Mouse (Mus musculus) urinary bladder, postnatal 4 days (tissue): ENCODE results near the gene Spred2.

ENCODE experiments used
- DNase-seq, 2 experiments: peaks; one replicate each; pipeline ENCODE4 v3.0.0; 2021 to 2022; ENCODE audit warnings: low spot score in 2 of 2

Gene Spred2

DNA sequence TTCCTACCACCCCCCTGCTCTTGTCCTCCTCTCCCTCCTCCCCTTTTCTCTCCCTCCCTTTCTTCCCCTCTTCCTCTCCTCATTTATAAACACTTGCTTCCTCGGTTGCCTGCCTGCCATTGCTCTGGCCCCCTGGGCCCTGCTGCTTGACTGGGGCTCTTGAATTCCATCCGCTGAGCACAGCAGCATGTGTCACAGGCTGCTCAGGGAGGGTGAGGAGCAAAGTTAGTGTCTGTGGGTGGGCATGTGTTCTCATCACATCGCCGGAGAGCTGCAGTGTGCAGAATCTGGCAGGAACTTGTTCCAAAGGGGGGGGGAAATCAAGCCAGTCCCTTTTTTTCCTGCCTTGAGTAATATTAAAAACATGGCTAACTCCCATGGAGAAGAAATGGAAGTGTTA, 59.1 kb downstream of the Spred2 start:
- no peak for DNase-seq

DNA sequence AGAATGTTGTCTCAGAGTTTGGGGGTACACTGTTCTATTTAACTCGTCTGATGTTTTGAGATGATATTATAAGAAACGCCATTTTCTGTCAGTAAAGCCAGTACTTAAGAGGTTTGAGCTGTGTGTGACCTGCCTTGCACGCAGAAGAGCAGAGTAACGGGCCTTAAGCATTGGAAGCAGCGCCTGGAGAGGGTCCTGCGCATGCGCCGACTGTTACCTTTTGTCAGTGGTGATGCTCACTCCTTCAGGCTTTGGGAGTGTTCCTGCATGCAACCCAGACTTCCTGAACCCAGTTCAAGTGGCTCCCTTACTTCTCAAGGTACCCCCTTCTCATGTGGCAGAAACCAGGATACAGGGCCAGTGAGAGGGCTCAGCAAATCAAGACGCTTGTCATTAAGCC, 59.9 kb downstream of the Spred2 start:
- no peak for DNase-seq

DNA sequence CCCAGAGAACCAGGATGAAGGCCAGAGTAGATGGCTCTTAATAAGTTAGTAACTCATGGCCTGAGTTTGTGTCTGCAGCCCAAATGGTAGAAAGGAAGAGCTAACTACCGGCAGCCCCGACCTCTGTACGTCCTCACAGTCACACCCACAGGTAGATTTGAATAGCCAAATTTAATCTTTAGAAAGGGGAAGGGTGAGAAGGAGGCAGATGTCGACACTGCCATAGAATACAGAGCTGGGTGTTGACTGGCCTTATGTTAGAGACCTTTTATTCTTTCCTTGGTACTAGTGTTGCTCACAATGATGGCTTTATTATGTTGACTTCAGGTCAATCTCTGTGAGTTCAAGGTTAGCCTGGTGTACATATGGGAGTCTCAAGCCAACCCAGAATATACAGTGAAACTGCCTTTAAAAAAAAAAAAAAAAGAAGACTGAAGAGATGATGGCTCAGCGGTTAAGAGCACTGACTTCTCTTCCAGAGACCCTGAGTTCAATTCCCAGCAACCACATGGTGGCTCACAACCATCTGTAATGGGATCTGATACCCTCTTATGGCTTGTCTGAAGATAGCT, 61.2 kb downstream of the Spred2 start:
- DNase-seq: no peak

DNA sequence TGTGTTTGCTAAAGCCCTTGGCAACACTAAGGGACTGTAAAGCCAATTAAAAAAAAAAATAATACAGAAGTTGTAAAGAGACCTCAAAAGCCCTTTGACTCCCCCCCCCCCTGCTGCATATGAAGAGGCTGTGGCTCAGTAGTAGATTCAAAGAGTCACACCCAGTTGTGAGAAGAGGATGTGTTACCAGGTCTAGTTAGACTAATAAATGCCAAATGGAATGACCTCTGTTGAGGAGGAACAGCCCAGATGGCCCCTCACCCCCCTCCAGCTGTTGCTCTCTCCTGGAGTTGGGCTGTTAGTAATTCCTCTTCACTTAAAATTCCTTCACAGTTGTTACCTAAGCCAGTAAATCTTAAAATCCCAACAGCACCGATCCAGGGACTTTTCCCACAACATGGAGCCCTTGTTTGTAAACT, 62.3 kb downstream of the Spred2 start:
- no peak for DNase-seq

DNA sequence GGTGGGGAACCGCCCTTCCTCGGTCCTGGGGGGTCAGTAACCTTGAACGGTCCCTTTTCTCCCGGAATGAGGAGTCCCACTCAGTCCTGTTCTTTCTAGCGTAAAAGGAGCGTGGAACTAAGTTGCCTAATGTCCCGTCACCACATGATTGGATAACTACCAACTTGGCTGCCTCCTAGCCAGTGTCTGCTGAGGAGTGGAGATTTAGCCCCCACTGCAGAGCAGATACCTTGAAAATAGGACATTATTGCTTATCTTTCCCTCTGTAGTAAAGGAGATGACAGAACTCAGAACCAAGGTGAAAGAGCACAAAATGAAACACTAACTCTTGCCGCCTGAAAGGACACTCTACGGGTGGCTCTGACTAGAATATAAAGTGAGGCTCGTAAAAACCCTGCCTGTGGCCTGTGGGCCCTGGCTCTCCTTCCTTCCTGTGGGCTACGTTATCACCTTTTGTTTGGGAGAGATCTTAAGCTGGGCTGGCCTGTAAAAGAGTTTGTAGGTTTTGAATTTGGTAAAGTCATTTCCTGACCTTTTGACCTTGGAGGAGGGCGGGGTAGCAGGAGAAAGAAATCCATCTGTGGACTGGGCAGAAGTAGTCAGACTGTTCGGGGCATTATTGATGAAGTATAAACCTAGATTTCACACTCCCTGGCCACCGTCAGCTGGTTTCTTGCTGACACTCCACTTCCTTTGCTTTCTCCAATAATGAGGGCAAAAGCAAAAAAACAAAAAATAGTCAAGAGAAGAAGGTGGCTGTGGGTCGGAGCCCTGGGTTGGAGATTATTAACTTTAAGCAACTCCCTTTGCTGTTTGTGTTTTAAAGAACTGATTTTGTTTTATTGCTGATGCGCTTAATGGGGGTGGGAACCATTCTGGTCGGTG, 62.9 kb downstream of the Spred2 start:
- DNase-seq: no peak

DNA sequence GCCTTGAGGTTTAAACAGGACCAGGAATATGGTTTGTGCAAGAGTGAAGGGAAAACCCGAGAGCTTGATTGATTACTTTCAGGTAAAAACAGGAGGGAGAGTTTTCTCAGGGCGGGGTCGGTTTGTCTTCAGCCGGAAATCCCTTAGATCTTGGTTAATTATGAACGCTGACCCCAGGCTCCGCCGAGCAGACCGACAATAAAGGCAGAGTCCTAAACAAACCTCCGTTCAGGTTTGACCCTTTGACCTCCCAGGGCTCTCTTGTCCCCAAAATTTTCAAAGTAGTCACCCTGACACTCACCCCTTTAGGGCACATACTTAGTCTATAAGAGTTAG, 63.5 kb downstream of the Spred2 start:
- DNase-seq: no peak

DNA sequence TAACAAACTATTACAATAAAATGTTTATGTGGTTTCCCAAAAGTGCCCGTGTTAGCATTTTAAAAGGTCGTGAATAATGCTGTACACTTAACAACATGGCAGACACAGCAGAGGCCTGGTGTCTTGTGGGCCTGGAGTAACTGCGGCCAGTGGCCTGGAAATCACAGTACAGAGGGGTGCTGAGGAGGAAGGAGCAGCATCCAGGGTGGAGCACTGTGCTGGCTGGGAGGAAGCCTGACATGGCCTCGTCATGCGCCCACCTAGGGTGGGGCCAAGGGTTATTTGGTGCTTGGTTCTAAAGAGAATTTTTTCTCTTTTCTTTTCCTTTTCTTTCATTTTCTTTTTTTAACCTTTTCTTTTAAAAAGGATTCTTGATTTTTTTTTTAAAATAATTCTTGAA, 64.0 kb downstream of the Spred2 start:
- DNase-seq: no peak

DNA sequence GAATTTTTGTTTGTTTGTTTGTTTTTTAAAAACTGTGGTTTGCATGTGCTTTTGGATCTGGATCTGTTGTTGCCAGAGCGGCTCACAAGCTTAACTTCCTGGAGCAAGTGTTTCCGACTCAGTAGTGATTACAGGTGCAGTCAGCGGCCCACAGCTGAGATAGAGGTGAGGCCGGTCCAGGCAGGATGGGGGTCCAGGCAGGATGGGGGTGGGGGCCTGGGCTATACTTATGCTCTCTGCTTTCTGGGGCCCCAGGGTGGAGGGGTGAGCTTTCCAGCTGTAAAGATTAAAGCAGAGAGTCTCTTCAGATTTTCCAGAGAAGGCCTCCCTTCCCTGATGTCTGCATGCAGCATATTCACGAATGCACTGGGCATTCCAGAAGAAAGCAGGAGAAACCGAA, 64.5 kb downstream of the Spred2 start:
- DNase-seq: no peak

DNA sequence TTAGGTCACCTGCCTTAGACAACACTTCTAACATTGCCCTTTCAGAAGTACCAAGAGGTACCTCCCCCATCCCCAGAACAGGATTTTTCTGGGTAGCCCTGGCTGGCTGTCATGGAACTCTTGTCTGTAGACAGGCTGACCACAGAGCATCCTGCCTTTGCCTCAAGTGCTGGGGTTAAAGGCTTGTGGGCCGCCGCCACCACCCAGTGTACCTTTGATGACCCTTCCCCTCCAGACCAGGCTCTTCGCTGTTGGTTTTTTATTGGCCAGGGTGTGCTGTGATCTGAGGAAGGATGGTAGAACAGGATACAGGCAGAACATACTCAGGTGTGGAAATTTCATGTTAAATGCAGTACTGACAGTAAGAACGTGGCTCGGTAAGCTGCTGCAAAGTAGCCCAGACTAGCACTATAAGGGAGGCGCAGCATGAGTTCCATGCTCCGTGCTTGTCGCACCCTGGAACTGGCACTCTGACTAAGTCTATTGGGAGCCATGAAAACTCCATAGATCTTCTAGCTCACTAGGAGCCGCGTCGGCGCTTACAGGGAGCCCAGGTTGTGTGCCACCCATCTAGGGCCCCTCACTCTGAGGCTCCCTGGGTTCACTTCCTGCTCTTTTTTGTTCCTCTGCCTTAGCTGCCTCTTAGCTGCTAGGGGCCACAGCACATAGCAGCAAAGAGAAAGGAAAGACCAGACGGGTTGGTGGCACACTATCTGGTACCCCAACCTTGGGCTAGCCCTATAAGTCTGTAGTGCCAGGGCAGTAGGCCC, 65.2 kb downstream of the Spred2 start:
- no peak for DNase-seq

DNA sequence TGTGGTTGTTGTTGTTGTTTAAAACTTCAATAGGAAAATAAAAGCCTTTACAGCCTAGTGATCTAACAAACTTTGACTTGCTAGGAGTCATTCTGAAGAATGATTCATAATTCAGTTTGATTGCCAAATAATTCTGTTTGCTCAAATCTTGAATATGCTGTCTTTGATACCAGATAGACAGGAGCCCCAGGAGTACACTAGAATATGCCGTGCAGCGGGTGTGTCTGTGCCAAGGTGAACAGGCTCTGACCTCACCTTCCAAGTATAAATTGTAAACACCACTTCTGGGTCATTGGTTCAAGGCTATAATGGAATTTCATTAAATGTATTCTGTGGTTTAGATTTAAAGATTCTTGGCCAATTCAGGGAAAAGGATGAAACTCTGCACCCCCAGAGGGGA, 66.6 kb downstream of the Spred2 start:
- DNase-seq: no peak

DNA sequence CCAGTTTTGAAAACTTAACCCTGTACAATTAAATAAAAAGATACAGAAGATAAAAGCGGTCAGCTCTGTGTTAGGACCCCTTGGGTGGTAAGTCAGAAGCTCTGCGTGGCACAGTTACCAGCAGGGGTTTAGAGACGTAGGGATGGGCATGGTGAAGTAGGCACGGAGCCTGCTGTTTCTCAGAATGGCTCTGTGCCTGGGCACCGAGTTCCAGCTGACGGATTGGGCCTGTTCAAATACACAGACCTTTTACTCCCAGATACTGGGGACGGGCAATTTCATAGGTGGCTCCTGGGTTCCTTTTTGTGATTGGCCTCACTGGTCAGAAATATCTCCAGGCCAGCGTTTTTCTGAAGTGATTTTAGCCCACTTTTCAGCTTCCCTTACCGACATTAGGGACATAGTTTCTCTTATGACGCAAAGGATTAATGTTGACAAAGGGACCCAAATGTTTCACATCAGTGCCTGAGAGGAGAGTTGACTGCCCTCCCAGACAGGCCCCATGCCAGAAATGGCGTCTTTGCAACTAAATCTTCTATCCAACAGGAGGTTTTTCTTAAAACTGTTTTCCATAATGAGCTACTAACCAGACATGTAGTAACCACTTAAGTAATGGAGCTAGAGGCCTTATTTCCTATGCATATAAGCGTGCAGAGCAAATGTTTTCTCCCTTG, 67.3 kb downstream of the Spred2 start:
- no peak for DNase-seq

DNA sequence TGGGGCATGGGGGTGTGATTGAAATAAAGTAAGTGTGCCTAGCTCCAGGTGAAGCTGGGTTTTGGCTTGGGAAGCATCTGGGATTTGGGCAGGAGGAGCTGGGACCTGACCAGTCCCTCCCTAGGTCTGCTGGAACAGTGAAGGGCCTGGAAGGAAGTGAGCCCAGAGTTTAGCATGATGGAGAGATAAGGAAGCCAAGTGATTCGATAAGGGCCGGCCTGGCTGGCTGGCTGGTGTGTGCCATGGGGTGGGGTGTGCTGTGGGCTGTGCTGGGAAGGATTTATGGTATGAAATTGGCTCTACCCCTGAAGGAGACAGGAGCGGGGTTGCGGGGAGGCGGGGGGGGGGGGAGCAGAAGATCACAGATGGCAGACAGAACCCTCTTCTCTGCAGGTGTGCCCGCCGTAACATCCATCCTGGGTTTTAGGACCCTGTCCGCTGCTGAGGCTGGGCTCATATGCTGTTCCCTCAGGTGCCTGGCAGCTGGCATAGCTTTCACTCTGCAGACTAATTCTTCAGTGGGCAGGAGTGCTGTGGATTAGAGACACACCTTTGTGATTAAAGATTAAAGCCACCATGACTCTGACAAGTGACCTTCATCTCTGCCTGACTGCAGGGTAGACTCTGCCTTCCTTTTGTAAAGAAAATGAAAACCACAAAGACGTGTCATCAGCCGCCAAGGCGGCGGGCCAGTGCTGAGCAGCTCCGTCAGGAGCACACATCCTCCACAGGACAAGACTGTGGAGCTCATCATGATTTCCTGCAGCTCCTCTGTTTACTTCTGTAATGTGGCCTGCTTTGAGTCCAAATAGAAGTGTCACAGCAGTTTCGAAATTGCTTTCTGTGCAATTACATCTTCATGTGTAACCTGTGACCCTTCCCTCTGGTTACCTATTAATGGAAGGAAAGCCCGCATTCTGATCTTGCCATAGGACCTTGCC, 68.4 kb downstream of the Spred2 start:
- DNase-seq: no peak

DNA sequence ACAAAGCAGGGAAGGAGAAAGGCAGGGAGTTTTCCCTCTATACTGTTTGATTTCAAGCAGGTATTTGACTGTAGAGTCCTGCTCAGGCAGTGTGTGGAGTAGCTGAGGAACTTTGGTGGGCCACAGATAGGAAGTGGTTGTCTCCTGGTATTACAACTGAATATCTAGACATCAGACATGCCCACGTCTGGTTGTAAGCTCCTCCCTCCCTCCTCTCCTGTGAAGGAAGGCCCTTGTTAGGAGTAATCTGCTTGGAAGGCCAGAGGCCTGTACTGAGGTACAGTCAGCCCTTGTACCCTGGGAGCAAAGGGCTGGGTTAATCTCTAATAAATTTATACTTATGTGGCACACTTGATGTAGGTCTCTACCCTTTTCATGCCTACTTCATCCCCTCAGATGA, 69.6 kb downstream of the Spred2 start:
- DNase-seq: no peak

DNA sequence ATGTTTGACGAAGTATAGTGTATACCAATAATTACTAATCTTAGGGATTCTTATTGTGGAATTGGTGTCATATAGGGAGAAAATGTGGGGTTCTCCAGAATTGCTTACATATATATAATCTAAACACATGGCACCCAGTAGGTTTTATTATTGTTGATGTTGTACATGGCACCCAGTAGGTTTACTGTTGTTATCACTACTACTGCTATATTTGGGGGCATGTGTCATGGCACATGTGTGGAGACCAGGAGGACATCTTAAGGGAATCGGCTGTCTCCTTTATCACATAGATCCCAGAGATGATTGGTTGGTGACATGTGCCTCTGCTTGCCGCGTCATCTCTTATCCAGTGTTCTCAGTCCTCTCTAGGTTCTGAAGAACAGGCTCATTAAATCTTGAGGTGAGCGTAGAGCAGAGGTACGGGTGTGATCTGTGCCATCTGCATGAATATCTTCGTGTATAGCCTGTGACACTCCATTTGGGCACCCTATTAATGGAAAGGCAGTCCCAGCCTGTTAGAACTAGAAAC, 70.2 kb downstream of the Spred2 start:
- DNase-seq: no peak

DNA sequence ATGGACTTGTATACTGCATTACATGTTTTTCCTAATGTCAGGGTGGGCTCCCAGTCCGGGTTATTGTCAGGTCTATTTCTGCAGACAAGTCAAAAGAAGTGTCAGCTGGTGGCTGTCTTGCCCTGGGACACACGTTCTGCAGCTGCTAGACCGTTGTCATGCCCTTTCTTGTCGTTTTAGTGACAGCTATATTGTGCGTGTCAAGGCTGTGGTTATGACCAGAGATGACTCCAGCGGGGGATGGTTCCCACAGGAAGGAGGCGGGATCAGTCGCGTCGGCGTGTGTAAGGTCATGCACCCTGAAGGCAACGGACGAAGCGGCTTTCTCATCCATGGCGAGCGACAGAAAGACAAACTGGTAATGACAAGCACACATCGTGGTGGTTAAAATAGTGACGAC, 73.8 kb downstream of the Spred2 start:
- no peak for DNase-seq

DNA sequence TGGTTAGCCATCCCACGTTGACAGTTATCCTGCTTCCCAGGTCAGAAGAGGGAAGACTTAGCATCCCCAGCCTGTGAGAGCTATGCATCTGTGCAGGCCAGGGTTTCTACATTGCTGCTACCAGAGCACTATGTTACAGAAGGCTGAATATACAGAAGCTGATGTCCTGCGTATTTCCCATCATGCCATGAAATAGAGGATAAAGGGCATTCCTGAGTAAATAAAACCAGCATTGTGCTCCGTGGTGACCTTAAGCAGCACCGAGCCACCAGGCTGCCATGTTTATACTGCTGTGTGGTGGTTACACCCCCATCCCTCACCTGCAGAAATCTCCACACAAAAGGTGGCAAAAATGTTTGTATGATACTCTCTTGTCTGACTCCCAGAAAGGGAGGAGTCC, 78.7 kb downstream of the Spred2 start:
- no peak for DNase-seq

DNA sequence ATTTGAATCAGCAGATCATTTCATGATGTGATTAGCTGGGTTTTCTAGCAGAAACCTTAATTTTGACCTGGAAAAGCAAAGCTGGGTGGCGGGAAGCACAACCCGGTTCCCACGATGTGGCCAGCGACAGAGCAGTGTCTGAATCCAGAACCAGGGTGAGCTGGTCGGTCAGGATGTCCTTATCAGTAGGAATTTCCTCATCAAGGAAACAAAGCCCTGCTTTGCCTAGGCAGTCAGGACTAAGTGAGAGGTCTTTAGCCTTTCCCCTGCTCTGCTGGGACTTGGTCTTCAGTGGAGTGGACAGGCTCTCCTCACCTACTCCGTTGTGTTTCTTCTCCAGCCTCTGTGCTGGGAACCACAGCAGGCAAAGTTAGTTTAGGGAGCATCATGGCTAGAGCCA, 83.5 kb downstream of the Spred2 start:
- DNase-seq: no peak

DNA sequence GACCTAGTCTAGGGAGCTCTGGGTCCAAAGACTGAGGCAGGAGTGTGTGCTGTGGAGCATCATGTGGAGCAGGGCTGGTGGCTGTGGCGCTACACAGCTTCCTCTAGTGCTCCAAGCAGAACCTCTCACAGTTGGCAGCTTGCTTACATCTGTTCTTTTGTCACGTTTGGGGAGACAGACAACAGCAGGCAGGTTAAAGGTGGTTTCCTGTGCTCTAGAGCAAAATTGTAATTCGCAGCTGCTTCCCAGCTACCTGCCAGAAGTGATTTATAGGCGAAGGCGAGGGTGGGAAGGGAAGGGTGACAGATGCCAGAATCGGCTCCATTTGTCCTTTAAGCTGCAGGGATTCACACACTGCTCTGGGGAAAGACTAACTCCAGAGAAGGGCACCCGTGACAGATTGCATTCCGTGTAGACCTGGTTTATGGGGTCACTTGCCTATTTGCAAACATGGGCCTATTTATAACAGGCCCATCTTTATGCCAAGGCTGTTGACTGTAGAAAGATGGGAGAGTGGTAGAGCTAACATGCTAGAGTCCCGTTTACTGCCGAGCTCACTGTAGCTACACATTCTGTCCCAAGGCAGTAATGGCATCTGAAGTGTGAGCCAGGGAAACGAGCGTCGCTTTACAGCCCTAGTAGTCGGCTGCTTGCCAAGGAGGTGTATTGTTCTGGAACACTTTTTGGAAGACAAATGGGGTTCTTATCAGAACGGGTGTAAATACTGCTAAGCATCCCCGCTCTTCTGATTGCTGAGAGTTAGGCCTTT, 87.2 kb downstream of the Spred2 start:
- DNase-seq: no peak

DNA sequence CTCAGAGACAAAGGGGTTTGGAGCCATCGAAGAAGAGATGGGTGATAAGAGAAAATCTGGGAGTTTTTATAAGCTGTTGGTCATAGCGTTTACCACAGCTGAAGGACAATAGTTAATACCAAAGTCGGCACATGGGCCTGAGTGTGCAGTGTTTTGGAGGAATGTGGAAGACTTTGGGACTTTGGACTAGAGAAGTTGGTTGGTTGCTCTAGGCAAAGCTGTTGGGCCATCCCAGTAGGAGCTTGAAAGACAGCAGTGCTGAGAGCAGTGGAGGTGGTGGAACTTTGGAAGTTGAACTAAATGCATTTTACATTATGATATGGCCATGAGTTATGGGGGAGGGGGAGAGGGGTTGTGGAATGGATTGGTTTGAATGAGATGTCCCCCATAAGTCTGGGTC, 89.2 kb downstream of the Spred2 start:
- no peak for DNase-seq

DNA sequence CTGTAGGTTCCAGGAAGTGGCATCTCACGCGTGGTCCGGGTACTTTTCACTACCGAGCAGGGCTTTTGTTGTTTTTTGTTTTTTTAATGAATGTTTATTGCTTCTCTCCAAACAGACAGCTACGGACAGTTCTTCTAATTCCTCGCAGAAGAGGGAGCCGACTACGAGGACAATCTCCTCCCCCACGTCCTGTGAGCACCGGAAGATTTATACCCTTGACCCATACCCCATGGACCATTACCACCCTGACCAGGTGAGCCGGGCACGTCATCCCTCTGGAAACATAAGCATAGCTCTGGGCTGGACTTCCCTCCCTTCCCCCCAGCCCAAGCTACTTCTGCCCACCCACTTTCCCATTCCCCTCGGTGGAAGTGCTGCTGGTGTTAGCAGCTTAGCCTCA, 93.8 kb downstream of the Spred2 start:
- DNase-seq: no peak
